Mouse (Mus musculus): ENCODE measurements around the gene Cdcp1. TPM values are rescaled to one million over a fixed set of nuclear protein-coding genes. Genes with fewer than 3 reads are reported as not detected.

The Cdcp1 gene
- polyA plus RNA-seq (2014; fragmentation: Nextera tagmentation; extraction: Ambion mirVana): 5.4 and 10.2 TPM in 2 replicates

DNA sequence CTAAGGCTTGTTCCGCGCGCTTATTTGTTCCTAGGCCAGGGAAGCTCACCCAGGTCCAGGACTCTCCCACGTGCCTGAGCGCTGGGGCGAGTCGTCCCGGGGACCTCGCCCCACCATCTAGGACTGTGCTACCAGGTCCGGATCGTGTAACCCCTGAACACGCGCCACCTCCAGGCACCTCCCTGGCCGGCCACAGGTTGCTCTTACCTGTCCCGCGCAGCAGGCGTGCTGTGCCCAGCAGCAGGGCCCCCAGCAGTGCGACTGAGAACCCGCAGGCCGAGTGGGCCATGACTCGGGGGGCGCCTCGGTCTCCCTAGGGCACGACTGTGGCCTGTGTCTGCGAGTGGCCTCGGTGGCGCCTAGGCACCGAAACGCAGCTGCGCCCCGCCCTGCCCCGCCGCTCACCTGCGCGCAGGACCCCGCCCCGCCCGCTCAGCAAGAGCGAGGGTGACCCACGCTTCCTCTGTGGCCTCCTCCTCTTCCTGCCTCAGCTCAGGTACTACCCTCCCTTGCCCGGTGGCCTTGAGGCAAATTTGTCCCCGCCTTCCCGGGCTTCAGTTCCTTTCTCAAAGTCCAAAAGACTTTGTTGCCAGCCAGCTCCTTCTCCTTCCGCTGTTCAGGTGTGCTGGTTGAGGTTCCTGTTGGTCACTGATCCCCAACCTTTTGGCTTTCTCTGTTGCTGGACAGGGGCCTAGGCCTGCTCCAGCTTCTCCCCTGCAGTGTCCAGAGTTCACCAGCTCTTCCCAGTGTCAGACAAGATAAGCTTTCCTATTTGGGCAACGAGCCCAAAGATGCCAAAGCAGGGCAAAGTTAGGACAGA lies at the start of gene Cdcp1:
Gene Cdcp1 (minus strand): TSS at position 418 of the 820 bp plus-strand sequence.
- H3K27me3 ChIP-seq (ENCODE audit: control insufficient read depth, insufficient read depth, low read length): peaks cover 4% of the 10 kb centered on the region; the same call in 1 of the 2 replicates
- 9% methylated on average over 44 of the region's 45 CpGs for WGBS
- H3K4me2 ChIP-seq (replicated peaks; ENCODE audit: low read depth, low read length): peak within 1 kb of the TSS; percentile 63
- peak within 1 kb of the TSS; percentile 67 for H3K9ac ChIP-seq (ENCODE audit: low read depth, low read length)
- peak within 1 kb of the TSS; percentile 45 for H3K4me3 ChIP-seq (ENCODE audit: low read length)
- H3K4me1 ChIP-seq (ENCODE audit: control insufficient read depth, insufficient read depth, low read length): no peaks in the 10 kb centered on the region
- H3K36me3 ChIP-seq (ENCODE audit: control insufficient read depth, insufficient read depth, low read length): no peaks in the 10 kb centered on the region
- H3K27ac ChIP-seq (ENCODE audit: low read depth, low read length): no peak within 1 kb of the TSS
- H3K9me3 ChIP-seq (ENCODE audit: control insufficient read depth, low read length): no peaks in the 10 kb centered on the region
- peak; percentile 85 for ATAC-seq (ENCODE audit: low FRiP score, low TSS enrichment)

DNA sequence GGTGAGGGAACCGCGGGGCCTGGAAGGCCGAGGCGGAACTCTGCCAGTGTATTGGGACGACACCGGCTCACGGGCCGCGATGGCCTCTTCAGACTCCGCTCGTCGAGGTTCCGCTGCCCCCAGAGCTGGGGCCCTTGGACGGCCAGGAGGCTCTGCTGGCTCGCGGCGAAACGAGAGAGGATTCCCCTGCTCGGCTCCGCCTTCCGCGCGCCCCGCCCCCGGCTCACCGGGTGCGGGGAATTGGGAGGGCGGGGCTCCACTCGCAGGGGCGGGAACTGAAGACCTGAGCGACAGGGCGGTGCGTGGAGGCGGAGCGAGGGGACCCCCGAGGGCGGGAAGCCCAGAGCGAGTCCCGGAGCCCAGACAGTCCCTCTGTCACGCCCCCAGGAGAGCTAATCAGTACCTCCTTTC lies 44.8 kb upstream of the Cdcp1 start, which contains the start of gene Tmem158:
Gene Tmem158 (minus strand): TSS at position 154 of the 411 bp plus-strand sequence.
- Histone ChIP-seq H3K4me1 (ENCODE audit: control insufficient read depth, insufficient read depth, low read length) (peaks cover 5% of the 10 kb centered on the region; the same call in 1 of the 2 replicates), H3K4me3 (ENCODE audit: low read length) (peak within 1 kb of the TSS; percentile 63), H3K4me2 (replicated peaks; ENCODE audit: low read depth, low read length) (peak within 1 kb of the TSS; percentile 99), H3K27ac (ENCODE audit: low read depth, low read length) (0 out of 2 replicates have a peak within 1 kb of the TSS, but pooled peaks have one; percentile 6), H3K9ac (ENCODE audit: low read depth, low read length) (peak within 1 kb of the TSS; percentile 58), H3K27me3 (ENCODE audit: control insufficient read depth, insufficient read depth, low read length) (peaks cover 10% of the 10 kb centered on the region), H3K9me3 (ENCODE audit: control insufficient read depth, low read length) (no peaks in the 10 kb centered on the region), H3K36me3 (ENCODE audit: control insufficient read depth, insufficient read depth, low read length) (no peaks in the 10 kb centered on the region)
- under 1% methylated on average over 37 of the region's 40 CpGs for WGBS
- peak; percentile 94 for ATAC-seq (ENCODE audit: low FRiP score, low TSS enrichment)

DNA sequence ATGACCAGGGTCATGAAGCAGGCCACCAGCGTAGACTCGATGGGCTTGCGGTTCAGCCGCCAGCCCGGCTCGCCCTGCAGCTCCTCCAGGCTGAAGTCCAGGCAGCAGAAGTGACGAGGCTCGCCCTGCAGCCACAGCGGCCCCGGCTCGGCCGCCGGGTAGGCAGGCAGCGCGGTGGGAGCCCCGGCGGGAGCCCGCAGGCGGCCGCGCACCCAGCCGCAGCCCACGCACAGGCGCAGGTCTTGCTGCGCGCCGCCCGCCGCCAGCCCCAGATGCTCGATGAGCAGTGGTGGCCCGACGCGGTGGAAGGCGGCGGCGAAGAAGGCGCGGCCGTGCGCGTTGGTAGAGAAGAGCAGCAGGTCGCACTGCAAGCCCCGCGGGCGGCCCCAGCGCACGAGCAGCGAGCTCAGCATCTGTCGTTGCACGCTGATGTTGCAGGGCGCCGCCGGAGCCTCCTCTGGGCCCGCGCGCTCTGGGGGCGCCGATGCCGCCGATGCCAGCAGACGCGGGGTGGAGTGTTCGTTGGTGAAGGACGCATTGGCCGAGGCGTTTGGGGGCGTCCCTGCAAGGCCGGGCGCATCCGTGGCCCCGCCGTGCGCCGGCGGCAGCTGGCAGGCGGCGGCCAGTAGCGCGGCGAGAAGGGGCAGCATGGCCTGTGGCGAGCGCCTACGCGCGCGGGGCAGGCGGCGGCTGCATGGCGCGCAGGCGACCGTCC lies 44.2 kb upstream of the Cdcp1 start:
- Histone ChIP-seq H3K9me3 (ENCODE audit: control insufficient read depth, low read length) (no peaks in the 10 kb centered on the region), H3K9ac (ENCODE audit: low read depth, low read length) (peak overlapping the region; percentile 58), H3K4me1 (ENCODE audit: control insufficient read depth, insufficient read depth, low read length) (peaks cover 5% of the 10 kb centered on the region; the same call in 1 of the 2 replicates), H3K4me2 (replicated peaks; ENCODE audit: low read depth, low read length) (peak overlapping the region; percentile 99), H3K36me3 (ENCODE audit: control insufficient read depth, insufficient read depth, low read length) (no peaks in the 10 kb centered on the region), H3K27me3 (ENCODE audit: control insufficient read depth, insufficient read depth, low read length) (peaks cover 10% of the 10 kb centered on the region), H3K4me3 (ENCODE audit: low read length) (peak overlapping the region; percentile 63), H3K27ac (ENCODE audit: low read depth, low read length) (0 out of 2 replicates have a peak overlapping the region, but pooled peaks have one; percentile 6)
- under 1% methylated on average over 74 of the region's 92 CpGs for WGBS
- peak; percentile 87 for ATAC-seq (ENCODE audit: low FRiP score, low TSS enrichment)

DNA sequence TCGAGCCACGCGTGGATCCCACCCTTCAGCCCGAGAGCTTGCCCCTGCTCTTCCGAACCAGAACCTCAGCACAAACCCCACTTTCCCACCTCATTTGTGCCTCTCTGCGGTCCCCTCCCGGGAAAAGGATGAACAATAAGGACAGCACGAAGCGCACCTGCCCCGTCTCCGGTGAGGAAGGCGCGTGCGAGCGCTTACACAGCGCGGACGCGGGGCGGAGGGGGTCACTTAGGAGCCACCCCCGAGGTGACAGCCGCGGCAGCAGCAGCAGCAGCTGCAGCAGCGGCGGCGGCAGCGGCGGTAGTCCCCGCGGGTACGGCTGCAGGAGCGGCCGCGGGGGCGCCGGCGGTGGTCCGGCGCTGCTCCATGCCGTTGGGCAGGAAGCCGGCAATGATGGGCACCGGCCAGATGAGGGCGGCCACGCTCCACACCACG lies 43.6 kb upstream of the Cdcp1 start:
- H3K36me3 ChIP-seq (ENCODE audit: control insufficient read depth, insufficient read depth, low read length): no peaks in the 10 kb centered on the region
- peak overlapping the region; percentile 58 for H3K9ac ChIP-seq (ENCODE audit: low read depth, low read length)
- peaks cover 5% of the 10 kb centered on the region; the same call in 1 of the 2 replicates for H3K4me1 ChIP-seq (ENCODE audit: control insufficient read depth, insufficient read depth, low read length)
- under 1% methylated on average over 45 of the region's 45 CpGs for WGBS
- peak overlapping the region; percentile 63 for H3K4me3 ChIP-seq (ENCODE audit: low read length)
- peaks cover 10% of the 10 kb centered on the region for H3K27me3 ChIP-seq (ENCODE audit: control insufficient read depth, insufficient read depth, low read length)
- no peak overlapping the region for H3K27ac ChIP-seq (ENCODE audit: low read depth, low read length)
- no peaks in the 10 kb centered on the region for H3K9me3 ChIP-seq (ENCODE audit: control insufficient read depth, low read length)
- peak; percentile 20 for ATAC-seq (ENCODE audit: low FRiP score, low TSS enrichment)
- peak overlapping the region; percentile 99 for H3K4me2 ChIP-seq (replicated peaks; ENCODE audit: low read depth, low read length)

DNA sequence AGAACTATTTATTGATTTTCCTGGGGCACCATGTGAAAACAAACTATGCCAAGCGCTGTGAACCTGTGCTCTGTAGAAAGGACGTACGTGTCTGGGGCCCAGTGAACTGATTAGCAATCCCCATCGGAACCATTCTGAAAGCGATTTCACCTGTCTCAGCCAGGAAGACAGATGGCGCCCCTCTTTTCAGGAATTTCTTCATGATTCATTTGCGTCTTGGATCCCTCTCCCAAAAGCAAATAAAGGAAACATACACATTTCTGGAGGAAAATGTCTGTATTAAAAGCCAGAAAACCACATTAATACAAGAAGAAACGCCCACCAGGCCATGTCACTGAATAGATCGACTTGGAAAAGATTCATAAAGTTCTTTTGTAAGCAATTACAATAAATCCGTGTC lies 43.0 kb upstream of the Cdcp1 start:
- no peaks in the 10 kb centered on the region for H3K36me3 ChIP-seq (ENCODE audit: control insufficient read depth, insufficient read depth, low read length)
- no peak overlapping the region for H3K9ac ChIP-seq (ENCODE audit: low read depth, low read length)
- no peak for ATAC-seq (ENCODE audit: low FRiP score, low TSS enrichment)
- peak overlapping the region; percentile 63 for H3K4me3 ChIP-seq (ENCODE audit: low read length)
- H3K9me3 ChIP-seq (ENCODE audit: control insufficient read depth, low read length): no peaks in the 10 kb centered on the region
- peak overlapping the region; percentile 99 for H3K4me2 ChIP-seq (replicated peaks; ENCODE audit: low read depth, low read length)
- WGBS: 32% methylated on average over 10 of the region's 10 CpGs
- peaks cover 5% of the 10 kb centered on the region; the same call in 1 of the 2 replicates for H3K4me1 ChIP-seq (ENCODE audit: control insufficient read depth, insufficient read depth, low read length)
- H3K27ac ChIP-seq (ENCODE audit: low read depth, low read length): no peak overlapping the region
- H3K27me3 ChIP-seq (ENCODE audit: control insufficient read depth, insufficient read depth, low read length): peaks cover 10% of the 10 kb centered on the region

DNA sequence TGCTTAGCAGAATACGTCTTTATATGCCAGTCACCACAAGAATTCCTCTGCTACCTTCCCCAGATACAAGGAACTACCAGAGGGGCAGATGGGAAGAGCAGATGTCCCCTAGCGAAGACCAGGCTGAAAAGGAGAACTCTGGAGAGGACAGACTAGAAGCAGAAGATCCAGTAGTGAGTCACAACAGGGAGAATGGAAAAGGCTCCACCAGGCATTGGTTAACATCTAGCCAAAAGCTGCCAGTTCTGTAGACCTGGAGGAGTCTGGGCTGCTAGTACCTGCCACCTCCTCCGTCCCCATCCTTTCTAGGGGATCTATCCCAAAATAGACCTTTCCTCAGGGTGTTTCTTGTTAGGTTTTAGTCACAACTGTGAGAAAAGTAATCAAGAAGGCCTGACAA lies 39.9 kb upstream of the Cdcp1 start:
- WGBS: 85% methylated on average over 3 of the region's 3 CpGs
- Histone ChIP-seq H3K36me3 (ENCODE audit: control insufficient read depth, insufficient read depth, low read length) (no peaks in the 10 kb centered on the region), H3K4me2 (replicated peaks; ENCODE audit: low read depth, low read length) (no peak overlapping the region), H3K4me3 (ENCODE audit: low read length) (no peak overlapping the region), H3K27ac (ENCODE audit: low read depth, low read length) (no peak overlapping the region), H3K9me3 (ENCODE audit: control insufficient read depth, low read length) (no peaks in the 10 kb centered on the region), H3K27me3 (ENCODE audit: control insufficient read depth, insufficient read depth, low read length) (peaks cover 10% of the 10 kb centered on the region), H3K9ac (ENCODE audit: low read depth, low read length) (no peak overlapping the region), H3K4me1 (ENCODE audit: control insufficient read depth, insufficient read depth, low read length) (peaks cover 3% of the 10 kb centered on the region; the same call in 1 of the 2 replicates)
- no peak for ATAC-seq (ENCODE audit: low FRiP score, low TSS enrichment)

DNA sequence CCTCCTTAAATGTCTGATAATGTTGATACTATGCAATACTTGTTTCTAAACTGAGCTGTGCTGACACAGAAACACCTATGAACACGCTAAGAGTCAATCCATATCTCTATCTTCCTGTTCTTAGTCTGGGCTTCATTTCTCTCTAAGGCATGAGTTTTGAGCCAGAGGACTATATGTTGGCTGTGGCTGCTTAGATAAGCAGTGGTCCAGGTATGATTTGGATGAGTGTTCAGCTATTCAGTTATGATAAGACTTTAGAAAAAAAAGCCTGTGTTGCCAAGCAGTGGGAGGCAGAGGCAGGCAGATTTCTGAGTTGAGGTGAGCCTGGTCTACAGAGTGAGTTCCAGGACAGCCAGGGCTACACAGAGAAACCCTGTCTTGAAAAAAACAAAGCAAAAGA lies 32.2 kb upstream of the Cdcp1 start:
- no peak for ATAC-seq (ENCODE audit: low FRiP score, low TSS enrichment)
- Histone ChIP-seq H3K4me2 (replicated peaks; ENCODE audit: low read depth, low read length) (no peak overlapping the region), H3K9me3 (ENCODE audit: control insufficient read depth, low read length) (no peaks in the 10 kb centered on the region), H3K27me3 (ENCODE audit: control insufficient read depth, insufficient read depth, low read length) (no peaks in the 10 kb centered on the region), H3K4me3 (ENCODE audit: low read length) (no peak overlapping the region), H3K9ac (ENCODE audit: low read depth, low read length) (no peak overlapping the region), H3K36me3 (ENCODE audit: control insufficient read depth, insufficient read depth, low read length) (no peaks in the 10 kb centered on the region), H3K4me1 (ENCODE audit: control insufficient read depth, insufficient read depth, low read length) (no peaks in the 10 kb centered on the region), H3K27ac (ENCODE audit: low read depth, low read length) (no peak overlapping the region)
- WGBS: 85% methylated on average over 1 of the region's 1 CpGs

DNA sequence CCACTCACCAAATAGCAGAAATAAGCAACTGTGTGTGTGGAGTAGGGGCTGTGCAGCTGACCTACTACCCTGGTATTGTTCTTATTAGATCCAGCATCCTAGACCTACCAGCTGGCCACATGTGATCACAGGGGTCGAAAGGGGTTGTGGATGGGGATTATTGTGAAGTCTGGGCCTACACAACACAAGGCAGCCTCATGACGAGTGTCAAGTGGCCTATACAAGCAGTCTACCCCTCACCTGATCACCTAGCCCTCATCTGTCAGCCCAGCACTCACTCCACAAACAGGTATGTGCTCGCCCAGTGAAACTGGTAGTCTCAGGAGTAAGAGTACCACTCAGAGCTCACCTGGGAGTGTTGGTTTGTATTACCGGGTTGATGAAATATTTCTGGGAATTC lies 29.3 kb upstream of the Cdcp1 start:
- Histone ChIP-seq H3K27me3 (ENCODE audit: control insufficient read depth, insufficient read depth, low read length) (no peaks in the 10 kb centered on the region), H3K4me2 (replicated peaks; ENCODE audit: low read depth, low read length) (no peak overlapping the region), H3K27ac (ENCODE audit: low read depth, low read length) (no peak overlapping the region), H3K9ac (ENCODE audit: low read depth, low read length) (no peak overlapping the region), H3K36me3 (ENCODE audit: control insufficient read depth, insufficient read depth, low read length) (no peaks in the 10 kb centered on the region), H3K4me1 (ENCODE audit: control insufficient read depth, insufficient read depth, low read length) (no peaks in the 10 kb centered on the region), H3K9me3 (ENCODE audit: control insufficient read depth, low read length) (no peaks in the 10 kb centered on the region), H3K4me3 (ENCODE audit: low read length) (no peak overlapping the region)
- 90% methylated on average over 4 of the region's 4 CpGs for WGBS
- ATAC-seq (ENCODE audit: low FRiP score, low TSS enrichment): no peak
